Mouse (Mus musculus) G1E (cell line): ENCODE results near the gene Pkn3.

ENCODE experiments used
- CTCF ChIP-seq: IDR thresholded peaks from 2 replicates; pipeline ENCODE4 v1.5.1; 2012; ENCODE audit warnings: low read depth, low read length, inconsistent platforms, mixed read lengths
- GATA1 ChIP-seq: IDR thresholded peaks from 2 replicates; pipeline ENCODE4 v1.6.1; 2012; ENCODE audit warnings: borderline replicate concordance, low read length, inconsistent platforms, mixed read lengths
- GATA2 ChIP-seq: IDR thresholded peaks from 2 replicates; pipeline ENCODE4 v1.6.1; 2012; ENCODE audit warnings: low read depth, low read length, inconsistent platforms, borderline replicate concordance
- TAL1 ChIP-seq: conservative IDR thresholded peaks from 2 replicates; pipeline ENCODE4 v1.6.1; 2012; ENCODE audit warnings: low read depth, low read length, inconsistent platforms, mixed read lengths

DNA sequence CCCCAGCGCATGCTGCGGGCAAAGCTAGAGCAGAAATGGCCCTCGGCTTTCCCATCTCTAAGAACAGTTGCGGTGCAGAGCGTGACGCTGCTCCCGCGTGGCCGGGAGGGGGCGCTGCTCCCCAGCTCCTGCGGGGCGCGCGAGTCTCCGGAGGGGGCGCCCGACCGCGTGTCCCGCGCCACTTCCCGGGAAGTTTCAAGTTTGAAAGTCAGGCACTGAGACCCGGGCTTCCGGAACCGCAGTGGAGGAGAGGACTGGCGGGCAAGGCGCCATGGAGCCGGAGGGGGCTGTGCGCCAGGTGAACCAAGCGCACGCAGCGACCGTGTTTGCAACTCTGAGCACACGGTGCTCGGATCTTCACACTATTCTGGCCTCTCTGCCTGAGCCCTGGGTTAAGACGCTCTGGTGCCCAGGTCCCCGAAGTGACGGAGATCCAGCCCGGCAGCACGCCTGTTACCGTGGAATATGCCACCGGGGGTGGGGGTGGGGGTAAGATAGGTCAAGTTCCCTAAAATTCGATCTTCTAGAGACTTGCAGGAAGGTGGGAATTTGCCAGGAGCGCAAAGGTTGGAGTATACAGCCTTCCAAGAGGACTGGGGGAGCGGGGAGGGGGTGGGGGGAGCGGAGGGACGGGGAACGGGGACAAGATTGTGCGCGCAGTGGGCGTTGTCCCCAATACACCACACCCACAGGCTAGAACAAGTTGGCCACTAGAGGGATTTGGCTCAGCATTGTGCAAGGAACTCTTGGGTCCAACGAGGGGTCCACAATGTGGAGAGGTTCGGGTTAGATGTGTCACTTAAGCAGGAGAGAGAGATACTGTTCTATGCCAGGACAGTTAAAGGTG, at the start of gene Pkn3:
- TF ChIP-seq CTCF: peak; percentile 96
- no peak for TF ChIP-seq GATA1
- TF ChIP-seq GATA2: no peak
- TF ChIP-seq TAL1: no peak
